Mouse (Mus musculus) right cerebral cortex, postnatal 36 days (tissue): ENCODE data around the gene Pik3r3.
"Not testable (repeated sequence)": the region's sequence is repeated elsewhere in the genome, so short reads cannot be mapped to it uniquely, and the experiment has no call there.

Experiments used
- DNase-seq, 2 experiments: peaks; one replicate each; pipeline ENCODE4 v3.0.0; 2022; ENCODE audit warnings: low spot score in 2 of 2, mixed read lengths in 1 of 2

Gene Pik3r3

GRCm38 (mm10) chr4:116221140-116221851 lies at the start of gene Pik3r3:
Gene Pik3r3 (plus strand): TSS chr4:116221618.
- peak; percentile 98 to 99 for DNase-seq

DNA sequence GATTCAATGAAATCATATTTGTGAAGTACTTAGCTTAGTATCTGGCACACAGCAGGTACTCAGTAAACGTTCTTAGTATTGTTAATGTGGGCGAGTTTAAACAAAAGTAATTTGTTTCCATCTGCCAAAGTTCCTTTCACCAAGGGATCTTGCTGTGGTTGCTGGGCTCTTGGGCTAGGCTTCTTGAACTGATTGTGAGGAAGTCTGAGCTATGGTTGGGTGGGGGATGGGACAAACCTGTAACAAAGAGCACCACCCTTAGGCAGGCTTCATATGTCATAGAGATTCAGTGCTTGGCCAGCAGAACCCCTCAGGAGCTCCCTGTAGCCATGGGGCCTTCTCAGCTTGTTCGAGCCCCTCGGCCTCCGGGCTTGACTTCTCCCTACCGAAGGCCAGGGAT lies 48.3 kb upstream of the Pik3r3 start, which contains the start of the genes 1700042G07Rik and Gm49337:
TSS of gene 1700042G07Rik (plus strand) at position 301 of the 400 bp plus-strand sequence.
TSS of gene Gm49337 (plus strand) at position 313 of the 400 bp plus-strand sequence.
- DNase-seq, result no peak

GRCm38 (mm10) chr4:116173752-116174151 lies 47.7 kb upstream of the Pik3r3 start:
- no peak for DNase-seq

GRCm38 (mm10) chr4:116174466-116175116 lies 46.8 kb upstream of the Pik3r3 start:
- DNase-seq, result no peak

GRCm38 (mm10) chr4:116175136-116175535 lies 46.3 kb upstream of the Pik3r3 start:
- DNase-seq, result no peak

DNA sequence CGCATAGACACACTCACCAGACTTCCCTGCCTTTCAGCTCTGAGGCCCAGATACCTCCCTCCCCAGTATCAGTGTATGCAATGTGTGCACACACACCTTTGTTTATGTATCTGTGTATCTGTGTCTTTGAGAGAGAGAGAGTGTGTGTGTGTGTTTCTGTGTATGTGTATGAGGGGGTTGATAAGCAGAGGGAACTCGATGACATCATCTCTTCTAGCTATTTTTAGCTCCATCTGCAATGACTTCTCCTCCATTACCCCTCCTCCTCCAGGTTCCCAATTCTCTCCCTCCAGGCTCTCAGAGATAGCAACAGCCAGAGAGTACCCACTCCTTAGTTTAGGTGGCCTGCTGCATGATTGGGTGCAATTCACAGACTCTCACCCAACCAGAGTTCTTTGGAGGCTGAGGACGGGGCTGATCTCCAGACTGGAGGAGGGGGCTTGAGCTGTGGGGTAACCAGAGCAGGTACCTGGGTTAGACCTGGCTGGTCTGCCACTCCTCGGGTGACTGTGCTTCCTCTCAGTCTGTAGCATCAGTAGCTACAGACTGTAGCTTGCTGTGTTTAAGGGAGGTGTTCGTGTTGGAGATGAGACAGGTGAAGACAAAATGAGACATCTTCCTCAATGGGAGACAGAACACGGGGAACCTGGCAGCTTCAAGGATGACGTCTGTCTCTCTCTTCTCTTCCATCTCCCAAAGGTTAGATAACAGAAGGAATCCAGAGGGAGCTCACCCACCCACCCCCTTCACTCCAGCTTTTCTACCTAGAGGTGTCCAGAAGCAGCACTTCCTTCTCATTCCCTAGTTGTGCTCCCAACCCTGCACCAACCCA lies 45.5 kb upstream of the Pik3r3 start:
- DNase-seq, result peak in 1 of 2 experiments; percentile 53

DNA sequence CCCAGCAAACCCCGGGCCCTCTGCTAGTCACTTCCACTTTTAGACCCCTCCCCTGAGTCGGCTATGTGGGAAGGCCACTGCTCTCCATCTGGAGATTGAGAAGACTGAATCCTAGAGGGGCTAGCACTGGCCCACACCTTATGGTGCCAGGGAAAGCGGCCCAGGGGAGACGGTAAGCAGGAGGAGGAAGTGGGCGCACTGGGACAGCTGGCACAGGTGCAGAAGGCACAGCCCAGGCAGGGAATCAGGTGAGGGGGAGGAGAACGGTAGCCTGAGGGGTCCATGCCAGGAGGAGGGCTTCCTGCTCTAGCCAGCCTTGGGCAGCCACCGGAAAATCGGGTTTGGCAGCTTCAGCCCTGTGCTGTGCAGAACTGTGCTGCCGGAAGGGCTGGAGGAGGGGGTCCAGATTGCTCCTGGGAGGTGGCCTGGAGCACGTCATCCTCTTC lies 44.9 kb upstream of the Pik3r3 start:
- peak; percentile 67 to 68 for DNase-seq

DNA sequence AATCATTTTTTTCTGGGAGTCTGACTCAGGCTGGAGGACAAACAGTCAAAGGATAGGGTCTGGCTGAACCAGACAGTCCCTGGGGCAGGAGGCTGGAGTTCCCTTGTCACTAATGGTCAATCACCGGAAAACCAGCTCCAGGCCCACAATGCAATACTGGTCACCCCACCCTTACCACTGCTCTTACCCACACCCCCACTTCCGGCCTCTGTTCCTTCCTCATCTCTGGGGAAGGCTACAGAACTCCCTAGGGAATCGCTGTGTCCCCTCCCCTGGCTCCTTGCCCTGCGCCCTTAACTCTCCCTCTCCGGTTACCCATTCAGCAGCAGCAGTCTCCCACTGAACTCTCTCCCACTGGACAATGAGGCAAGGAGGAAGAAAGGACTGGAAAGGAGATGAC lies 44.3 kb upstream of the Pik3r3 start:
- no peak for DNase-seq

DNA sequence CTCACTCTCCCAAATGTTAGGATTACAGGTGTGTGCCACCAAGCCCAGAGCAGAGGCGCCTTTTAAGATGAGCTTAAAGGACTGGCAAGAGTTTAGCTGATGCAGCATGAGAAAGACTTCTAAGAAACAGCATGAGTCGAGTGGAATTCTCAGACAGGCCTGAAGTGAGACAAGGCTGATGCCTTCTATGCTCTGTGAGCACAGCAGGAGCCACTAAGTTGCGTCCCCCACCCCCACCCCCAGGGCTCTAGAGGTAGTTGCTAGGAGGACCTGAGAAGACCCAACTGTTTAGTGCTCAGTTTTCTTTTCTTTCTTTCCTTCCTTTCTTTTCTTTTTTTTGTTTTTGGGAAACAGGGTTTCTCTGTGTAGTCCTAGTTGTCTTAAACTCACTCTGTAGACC lies 39.3 kb upstream of the Pik3r3 start:
- no peak for DNase-seq

DNA sequence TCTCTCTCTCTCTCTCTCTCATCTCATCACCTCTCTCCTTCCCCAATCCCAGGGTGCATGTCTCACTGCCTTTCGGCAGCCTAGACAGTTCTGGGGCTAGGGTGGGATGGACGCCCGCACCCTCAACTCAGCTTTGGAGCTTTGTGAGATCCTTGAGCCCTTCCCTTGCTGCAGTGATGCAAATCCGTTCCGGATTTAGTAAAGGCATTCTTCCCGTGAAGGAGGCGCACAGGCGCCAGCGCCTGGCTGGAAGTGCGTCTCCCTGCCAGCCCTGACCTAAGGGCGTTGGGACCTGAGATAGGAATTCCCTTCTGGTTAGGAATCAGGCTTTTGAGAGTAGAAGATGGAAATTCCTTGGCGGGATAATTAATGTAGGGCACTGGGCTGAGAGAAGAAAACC lies 38.7 kb upstream of the Pik3r3 start:
- no peak for DNase-seq

GRCm38 (mm10) chr4:116185083-116185482 lies 36.3 kb upstream of the Pik3r3 start:
- no peak for DNase-seq

- DNase-seq, result no peak
These were observed 29.1 kb upstream of the Pik3r3 start for GRCm38 (mm10) chr4:116192286-116192835.

DNA sequence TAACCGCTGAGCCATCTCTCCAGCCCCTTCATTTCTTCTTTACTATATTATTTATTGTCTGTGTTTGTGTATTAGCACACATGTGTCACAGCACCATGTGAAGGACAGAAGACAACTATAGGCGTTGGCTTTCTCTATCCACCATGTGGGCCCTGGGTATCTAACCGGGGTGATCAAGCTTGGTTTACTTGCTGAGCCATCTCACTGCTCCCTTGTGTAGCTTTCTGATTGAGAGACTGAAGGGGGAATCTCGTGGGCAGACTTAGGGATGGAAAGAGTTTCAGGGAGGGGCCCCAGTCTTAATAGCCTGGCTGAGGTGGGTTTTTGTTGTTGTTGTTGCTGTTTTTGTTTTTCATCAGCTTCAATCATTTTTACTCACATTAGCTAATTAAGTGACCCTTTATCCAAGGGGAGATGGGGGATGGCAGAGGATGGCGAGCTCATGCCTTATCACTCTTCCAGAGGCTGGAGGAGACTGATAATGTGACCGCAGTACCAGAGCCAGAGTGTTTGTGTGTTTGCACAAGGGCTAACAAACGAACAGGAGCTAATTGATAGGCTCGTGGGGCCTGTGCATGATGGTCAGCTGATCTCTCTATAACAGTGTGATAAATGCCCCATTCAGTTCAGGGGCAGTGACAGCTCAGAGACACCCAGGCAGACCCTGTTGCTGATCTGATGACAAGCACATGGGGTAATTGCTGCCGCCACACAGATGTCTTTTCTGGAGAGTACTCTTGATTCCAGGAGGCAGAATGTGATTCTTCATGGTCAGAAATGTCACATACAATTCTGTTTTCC lies 27.6 kb upstream of the Pik3r3 start:
- DNase-seq, result no peak

DNA sequence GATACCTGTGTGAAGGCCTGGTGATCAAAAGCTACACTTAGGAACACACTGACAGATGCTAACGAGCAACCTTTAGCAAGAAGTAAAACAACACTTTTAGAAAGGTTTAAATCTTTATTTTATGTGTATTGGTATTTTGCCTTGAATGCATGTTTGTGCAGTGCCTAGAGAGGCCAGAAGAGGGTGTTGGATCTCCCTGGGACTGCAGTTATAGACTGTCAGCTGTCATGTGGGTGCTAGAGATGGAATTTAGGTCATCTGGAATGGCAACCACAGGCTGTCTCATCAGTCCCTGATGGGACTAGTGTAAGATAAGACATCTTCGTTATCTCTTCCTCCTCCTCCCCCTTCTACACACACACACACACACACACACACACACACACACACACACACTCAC lies 23.0 kb upstream of the Pik3r3 start:
- no peak for DNase-seq

DNA sequence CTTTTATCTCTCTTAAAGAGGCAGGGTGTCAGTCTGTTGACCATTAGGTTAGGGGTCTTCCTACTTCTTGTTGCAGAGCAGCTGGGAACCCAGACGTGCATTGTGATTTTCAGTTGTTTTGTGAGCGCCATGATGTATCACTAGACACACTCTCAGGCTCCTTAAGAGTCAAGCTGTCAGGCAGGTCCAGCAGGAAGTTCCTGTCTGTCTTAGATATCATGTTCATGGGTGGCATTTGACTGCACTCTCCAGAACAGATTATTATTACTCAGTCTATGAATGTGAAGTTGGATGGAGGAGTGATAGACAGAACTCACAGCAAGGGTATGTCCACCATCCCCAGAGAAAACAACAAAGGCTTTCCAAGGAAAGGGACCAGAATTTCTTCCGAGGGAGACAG lies 17.0 kb upstream of the Pik3r3 start:
- DNase-seq, result no peak

- DNase-seq, result no peak
These were observed 14.9 kb upstream of the Pik3r3 start for GRCm38 (mm10) chr4:116206531-116206930.

GRCm38 (mm10) chr4:116208891-116209290 lies 12.5 kb upstream of the Pik3r3 start:
- no peak for DNase-seq

DNA sequence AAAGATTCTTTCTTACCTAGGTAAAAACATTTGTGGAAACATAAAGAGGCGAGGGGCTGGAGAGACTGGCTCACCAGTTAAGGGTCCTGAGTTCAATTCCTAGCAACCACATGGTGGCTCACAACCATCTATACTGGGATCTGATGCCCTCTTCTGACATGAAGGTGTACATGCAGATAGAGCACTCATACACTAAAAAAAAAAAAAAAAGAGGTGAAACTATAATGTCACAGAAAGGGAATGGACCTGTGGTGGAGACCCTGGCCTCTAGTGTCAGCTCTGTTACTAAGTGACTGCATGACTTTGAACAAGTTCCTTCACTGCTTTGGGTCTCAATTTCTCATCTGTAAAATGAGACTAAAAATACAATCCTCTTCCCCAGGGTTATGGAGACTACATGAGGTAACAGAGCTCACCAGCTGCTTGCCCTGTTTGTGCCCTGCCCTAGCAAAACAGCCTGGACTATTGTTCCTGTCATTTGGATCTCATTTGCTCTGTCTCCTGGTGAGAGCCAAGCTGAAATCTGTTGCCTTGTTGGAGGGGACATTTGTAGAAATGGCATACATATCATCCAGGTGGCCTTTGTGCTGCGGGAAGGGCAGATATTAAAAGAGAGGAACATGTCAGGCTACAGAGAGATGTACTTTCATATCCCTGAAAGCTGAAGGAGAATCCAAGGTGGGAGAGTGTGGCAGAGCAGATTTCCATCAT lies 5.4 kb upstream of the Pik3r3 start:
- no peak for DNase-seq

- peak in 1 of 2 experiments; percentile 6 for DNase-seq
These were observed 4.4 kb upstream of the Pik3r3 start for GRCm38 (mm10) chr4:116217046-116217445.

GRCm38 (mm10) chr4:116217661-116218060 lies 3.8 kb upstream of the Pik3r3 start:
- DNase-seq, result not testable (repeated sequence)
